Mouse (Mus musculus) heart, adult 2 months (tissue): Measurements from ENCODE around the gene Sf3b6.

Experiments
- EP300 ChIP-seq: fragments of 200-500 bp; IDR thresholded peaks from 2 replicates; pipeline ENCODE4 v1.6.1; 2011; ENCODE audit warnings: low read depth, low read length, control low read depth; ENCODE audit not compliant: insufficient read depth
- POLR2A ChIP-seq: fragments of 200-500 bp; IDR thresholded peaks from 2 replicates; pipeline ENCODE4 v1.6.1; 2011; ENCODE audit warnings: mild to moderate bottlenecking, low read depth, low read length, control low read depth; ENCODE audit not compliant: insufficient read depth

DNA sequence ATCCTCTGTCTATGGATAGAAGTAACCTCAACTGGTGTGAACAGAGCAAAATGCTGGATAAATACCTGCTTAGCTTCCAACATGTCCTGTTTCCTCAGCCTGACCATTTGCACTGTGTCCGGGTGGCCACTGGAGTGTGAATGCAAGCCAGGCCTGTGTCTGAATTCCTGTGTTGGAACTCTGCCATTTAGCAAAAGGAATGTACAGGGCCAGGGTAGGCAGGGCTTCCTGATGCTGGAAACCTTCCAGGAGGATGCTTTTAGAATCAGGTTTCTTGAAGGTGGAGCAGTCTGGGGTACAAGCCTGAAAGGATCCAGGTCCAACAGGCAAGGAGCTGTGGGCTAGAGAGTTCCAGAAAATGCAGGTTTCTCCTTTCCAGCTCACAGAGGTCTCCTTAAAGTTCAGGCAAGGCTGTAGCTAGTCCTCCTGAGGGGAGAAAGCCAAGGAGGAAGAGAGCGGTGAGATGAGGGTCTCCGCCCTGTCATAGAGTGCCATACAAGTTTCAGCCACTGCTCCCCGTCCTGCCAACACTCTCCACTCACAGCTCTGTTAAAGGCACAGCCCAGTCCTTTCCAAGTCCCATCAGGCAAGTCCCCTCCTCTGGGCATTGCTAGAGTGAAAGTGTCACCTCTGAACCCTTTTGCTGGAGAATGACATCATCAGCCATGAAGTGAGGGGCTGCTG lies 46.5 kb downstream of the Sf3b6 start:
- TF ChIP-seq EP300 (no peak), POLR2A (no peak)
